Mouse (Mus musculus) gastrocnemius, adult 8-10 months (tissue): ENCODE measurements around the gene Gpr119. TPM values are rescaled to one million over a fixed set of nuclear protein-coding genes. Genes with fewer than 3 reads are reported as not detected.

Experiments
- DNase-seq, 2 experiments: peaks; one replicate each; pipeline ENCODE4 v3.0.0; 2022; ENCODE audit warnings: low spot score in 2 of 2
- microRNA-seq: library from miRNA; unstranded; fragments of <30 nt; microRNA quantifications from one replicate; pipeline ENCODE4 v1.2.0, GENCODE M21; 2022
- total RNA-seq, 4 experiments: library from RNA; stranded (reverse); gene quantifications; 2 replicates each; pipeline ENCODE4 v1.2.4; 2022

Gpr119 gene
- total RNA-seq, result under 1 TPM in 1 of 4 experiments, not detected in 3; 0.24 TPM

DNA sequence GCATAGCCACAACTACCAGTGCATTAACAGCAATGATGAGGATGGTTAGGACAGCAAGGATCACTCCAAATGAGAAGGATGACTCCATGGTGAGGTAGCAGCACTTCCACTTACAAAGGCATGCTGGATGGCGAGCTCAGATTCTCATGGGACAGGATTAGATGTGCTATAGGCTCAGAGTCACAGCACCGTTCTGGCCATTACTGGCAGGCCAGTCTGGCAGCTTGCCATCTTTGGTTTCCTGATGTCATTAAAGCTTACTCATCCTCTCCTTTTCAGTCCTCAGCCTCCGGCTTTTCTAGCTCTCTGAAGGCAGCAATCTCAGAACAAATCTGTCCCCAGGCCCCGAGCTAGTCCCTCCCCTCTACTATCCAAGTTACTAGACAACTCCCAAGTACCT lies at the start of gene Gpr119:
Gene Gpr119, minus strand, starts transcription at position 308 of the 400 bp plus-strand sequence.
- no peak for DNase-seq

DNA sequence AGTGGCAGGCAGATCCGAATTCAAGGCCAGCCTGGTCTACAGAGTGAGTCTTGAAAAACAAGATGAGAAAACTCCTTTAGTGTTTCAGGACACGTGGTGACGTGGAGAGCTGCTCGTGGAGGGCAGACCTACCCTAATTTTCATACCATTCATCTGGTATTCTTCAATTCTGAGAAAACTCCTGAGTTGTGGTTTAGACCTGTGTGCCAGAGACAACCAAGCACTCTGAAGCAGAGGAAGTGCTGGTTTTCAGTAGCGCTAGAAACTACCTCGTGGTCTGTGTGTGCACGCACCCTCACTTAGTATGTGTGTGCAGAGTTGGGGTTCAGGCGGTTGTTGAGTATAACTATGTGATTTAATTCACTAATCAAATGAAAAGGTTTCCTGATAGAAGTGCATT lies 38.6 kb upstream of the Gpr119 start:
- no peak for DNase-seq

DNA sequence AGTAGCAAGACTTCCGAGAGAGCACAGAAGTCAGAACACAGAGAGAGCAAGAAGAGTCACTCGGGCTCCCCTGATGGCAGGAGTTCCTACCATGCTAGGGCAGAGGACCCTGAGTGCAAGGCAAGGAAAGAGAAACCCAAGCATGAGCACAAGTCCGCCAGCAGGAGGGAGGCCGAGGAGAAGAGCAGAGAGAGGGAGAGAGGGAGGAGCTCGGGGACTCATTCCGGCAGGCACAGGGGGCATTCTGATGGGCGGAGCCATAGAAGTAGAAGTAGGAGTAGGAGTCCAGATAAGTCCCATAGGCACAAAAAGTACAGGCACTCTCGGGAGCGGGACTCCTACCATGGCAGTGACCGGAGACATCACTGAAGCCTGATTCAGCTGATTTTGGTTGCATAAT lies 35.4 kb upstream of the Gpr119 start:
- DNase-seq, result no peak

DNA sequence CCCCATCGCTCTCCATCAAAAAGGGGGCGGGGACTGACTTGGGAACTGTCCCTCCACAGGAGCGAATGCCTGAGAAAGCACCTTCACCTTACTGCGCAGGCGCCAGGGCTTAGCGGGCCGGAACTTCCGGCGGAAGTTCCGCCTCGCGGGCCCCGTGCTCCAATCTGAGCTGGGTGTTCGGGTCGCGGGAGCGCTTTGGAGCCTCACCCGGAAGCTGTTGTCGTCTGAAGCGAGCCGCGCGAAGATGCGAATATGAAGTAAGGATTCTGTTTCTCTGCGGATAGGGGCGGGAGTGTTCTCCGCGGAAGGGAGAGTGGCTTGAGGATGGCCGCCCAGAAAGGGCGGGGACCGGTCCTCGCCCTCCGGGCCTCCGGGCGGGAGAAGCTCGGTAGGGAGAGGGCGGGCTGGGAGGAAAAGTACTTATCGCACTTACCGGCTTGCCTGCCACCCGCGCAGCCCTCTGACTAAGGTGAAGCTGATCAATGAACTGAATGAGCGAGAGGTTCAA lies 20.6 kb upstream of the Gpr119 start, which contains the start of gene Rbmx2:
Gene Rbmx2, plus strand, starts transcription at position 141 of the 508 bp plus-strand sequence.
- peak; percentile 78 to 88 for DNase-seq

DNA sequence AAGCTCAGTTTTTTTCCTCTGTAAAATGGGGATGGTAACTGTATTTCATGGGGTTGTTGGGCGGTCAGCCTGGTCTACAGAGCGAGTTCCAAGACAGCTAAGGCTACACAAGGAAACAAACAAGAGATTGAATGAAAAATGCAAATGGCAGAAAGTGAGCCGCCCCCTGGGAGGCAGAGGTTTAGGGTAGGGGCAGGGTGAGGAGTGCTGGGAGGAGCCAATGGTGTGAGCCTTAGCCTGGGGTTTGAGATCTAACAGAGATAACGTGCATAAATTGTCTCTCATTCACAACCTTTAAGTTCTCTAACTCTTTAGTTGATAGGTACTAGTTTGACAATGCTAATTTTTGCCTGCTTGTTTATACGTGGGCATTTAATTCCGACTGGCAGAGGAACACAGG lies 20.2 kb upstream of the Gpr119 start:
- DNase-seq, result no peak

DNA sequence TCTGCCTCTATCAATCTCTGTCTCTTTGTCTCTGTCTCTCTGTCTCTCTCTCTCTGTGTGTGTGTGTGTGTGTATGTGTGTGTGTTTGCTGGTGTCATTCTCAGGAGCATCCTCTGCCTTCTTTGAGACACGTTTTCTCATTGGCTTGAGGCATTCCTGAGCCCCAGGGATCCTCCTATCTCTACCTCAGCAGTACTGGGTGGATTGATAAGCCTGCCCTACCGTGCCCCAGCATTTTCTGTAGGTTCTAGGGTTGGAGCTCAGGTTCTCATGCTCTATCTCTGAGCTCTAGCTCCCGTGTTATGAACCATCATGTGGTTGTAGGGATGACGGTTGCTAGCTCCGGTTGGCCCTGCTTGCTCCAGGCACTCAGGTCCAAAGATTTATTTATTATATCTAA lies 9.6 kb upstream of the Gpr119 start:
- no peak for DNase-seq

DNA sequence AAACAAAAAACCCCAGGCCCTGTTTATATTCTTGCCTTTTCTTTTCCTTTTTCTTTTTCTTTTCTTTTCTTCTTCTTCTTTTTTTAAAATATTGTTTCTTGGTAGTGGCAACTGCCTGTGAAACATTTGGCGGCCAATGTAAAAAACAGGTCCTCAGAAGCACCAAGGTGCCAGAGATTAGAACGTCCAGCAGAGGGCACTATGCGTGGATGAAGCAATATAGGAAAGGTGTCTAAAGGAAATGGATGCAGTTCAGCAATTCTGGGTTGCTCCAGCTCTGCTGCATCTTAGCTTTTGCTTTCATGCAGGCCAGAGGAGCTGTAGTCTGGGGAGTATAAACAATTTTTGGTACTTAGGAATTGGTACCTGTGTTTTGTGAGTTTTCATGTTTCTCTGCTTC lies 9.2 kb upstream of the Gpr119 start:
- no peak for DNase-seq

DNA sequence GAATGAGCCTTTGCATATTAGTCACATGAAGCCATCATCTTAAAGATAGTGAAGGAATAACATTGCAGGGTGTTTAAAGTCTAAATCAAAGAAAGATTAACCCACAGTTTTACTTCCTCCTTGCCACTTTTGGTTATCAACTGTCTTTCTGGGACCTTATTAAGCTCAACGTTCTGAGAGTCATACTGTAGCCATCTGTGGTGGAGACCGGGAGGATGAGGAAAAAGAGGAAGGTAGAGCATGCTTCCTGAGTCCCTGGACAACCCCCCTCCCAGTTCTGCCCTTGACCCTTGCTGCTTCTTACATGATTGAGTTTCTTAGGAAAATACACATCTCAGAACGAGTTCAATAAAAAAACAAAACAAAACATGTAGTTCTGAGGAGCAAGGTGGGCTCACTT lies 2.6 kb downstream of the Gpr119 start:
- DNase-seq, result no peak

DNA sequence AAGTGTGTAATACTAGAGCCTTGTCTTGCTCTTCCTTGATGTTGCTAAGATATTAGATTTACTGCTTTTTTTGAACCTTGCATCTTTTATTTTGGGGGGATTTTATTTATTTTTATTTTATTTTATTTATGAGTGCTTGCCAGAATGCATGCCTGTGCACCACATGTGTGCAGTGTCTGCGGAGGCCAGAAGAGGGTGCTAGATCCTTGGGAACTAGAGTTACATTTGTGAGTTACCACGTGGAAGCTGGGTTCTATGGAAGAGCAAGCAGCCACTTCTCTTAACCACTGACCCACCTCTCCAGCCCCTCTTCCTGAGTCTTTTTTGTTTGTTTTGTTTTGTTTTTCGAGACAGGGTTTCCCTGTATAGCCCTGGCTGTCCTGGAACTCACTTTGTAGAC lies 4.7 kb downstream of the Gpr119 start:
- DNase-seq, result no peak

DNA sequence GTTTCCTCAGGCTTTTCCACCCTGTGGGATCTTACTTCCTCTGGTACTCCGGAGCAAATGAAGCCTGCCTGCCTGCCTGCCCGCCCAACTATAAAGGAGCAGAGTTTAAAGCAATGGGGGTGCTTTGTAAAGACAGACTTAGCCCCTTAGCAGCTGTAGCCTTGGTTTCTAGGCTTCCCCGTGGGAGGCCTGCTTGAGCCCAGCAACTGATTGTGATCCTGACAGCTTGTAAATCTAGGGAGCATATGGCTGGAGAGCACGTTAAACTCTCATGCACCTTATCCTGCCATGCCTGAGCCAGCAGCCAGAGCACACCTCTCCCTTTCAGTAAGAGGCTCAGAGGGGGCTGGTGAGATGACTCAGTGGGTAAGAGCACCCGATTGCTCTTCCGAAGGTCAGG lies 7.5 kb downstream of the Gpr119 start:
- no peak for DNase-seq

DNA sequence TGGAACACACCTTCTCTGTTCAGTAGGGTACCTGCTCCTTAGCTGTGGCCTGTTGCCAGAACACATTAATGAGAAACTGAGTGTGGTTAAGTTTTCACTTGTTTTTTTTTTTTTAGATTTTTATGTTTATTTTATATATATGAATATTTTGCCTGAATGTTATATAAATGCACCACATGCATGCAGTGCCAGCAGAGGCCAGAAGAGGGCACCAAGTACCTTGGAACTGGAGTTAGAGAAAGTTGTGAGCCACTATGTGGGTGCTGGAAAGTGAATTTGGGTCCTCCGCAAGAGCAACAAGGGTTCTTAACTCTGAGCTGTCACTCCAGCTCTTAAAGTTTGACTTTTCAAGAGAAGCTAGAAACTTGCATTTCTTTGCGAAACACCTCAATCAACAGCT lies 30.2 kb downstream of the Gpr119 start:
- DNase-seq, result peak in 1 of 2 experiments; percentile 15

DNA sequence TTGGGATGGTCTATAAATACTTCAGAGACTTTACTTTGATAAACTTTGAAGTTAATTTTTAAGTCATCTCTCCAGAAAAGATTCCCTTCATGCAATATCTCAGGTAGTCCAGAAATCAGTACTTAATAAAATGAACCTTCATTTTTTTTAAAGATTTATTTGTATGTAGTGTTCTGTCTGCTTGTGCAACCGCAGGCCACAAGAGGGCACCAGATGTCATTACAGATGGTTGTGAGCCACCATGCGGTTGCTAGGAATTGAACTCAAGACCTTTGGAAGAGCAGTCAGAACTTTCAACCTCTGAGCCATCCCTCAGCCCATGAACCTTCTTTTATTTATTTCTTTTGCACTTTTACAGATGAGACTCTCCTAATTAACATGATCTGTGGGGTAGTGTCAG lies 37.2 kb downstream of the Gpr119 start:
- DNase-seq, result no peak

DNA sequence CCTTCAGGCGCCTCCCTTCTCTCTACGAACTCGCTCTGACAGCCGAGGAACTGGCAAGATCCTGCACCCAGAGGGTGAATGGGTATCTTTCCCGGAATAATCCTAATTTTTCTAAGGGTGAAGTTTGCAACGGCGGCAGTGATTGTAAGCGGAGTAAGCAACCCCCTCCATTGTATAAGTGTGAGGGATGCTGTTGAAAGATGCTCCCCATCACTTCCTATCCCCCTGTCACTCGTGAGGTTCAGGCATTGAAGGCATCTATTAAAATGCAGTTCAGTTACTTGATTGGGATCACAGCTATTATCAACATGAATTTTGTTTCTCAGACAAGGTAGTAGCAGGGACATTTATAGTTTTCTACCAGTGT lies 50.2 kb downstream of the Gpr119 start:
- no peak for DNase-seq

DNA sequence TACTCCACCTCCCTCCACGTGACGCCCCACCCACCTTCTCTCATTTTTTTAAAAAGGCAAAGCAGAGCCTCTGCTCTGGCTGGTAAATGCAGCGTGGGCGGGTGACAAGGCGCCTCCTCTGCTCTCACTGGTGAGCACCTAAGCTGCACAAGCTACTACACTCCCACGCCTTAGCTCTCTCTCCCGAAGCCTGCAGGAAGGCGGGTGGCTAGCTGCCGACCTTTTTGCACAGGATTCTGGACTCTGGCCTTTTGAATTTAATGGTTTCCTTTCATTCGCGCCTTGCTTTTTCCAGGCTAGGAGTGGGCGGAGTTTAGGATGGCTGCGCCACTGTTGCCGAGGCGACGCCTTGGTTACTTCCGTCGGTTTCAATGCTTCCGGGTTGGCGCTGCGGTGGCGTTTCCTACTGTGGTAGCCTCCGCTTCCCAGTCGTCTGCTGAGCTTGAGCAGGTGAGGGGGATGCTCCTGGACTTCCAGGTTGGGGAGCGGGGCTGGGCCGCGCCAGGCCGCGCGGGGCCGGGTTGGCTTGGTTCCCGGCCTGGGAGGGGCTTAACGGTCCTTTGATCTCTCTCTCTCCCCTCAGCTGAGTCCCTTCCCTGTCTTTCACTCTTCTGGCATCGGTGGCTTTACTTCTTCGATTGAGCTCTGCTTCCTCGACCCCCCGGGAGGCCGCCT lies 50.8 kb downstream of the Gpr119 start, which contains the start of gene Slc25a14:
Gene Slc25a14, plus strand, starts transcription at position 35 of the 675 bp plus-strand sequence.
- DNase-seq, result peak; percentile 28 to 56

DNA sequence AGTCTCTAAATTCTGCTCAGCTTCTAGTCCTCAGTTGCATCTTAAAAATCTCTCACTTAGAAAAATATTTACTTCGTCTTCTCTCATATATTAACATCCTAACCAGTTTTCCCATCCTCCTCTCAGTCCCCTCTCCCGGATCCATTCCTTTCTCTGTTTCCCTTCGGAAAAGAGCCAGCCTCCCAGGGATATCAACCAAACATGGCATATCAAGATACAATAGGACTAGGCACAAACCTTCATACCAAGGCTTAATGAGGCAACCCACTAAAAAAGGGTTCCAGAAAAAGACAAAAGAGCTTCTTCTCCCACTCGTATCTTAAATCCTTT lies 51.3 kb downstream of the Gpr119 start:
- no peak for DNase-seq

Small RNA genes within 50 kb of the gene (microRNA-seq; reads per million reads assigned to microRNA genes)
- not detected for gene Gm27828

Other genes starting within 250 kb of the Gpr119 start
- 1 to 10 TPM in 2 of 4 experiments, under 1 TPM in 2; 0.70 to 1.9 (median 1.1) TPM for gene Elf4, start 211.3 kb downstream of the Gpr119 start, total RNA-seq
- 10 to 100 TPM; 34.4 to 42.4 (median 40.0) TPM for gene Aifm1, start 160.9 kb downstream of the Gpr119 start, total RNA-seq
- gene Rab33a, start 155.2 kb downstream of the Gpr119 start, total RNA-seq, result not detected
- 1 to 10 TPM; 3.6 to 5.5 (median 3.9) TPM for gene Zfp280c, start 80.0 kb downstream of the Gpr119 start, total RNA-seq
- 1 to 10 TPM; 1.1 to 2.1 (median 1.9) TPM for gene Slc25a14, start 51.1 kb downstream of the Gpr119 start, total RNA-seq
- gene Rbmx2, start 20.5 kb upstream of the Gpr119 start, total RNA-seq, result 1 to 10 TPM in 3 of 4 experiments, under 1 TPM in 1; 0.73 to 2.1 (median 1.4) TPM
- gene Gm595, start 203.2 kb upstream of the Gpr119 start, total RNA-seq, result not detected